Mouse (Mus musculus) intestine, postnatal 0 days (tissue): ENCODE measurements around the gene Ilvbl. TPM values are rescaled to one million over a fixed set of nuclear protein-coding genes. Genes with fewer than 3 reads are reported as not detected.
"Not testable (repeated sequence)": the region's sequence is repeated elsewhere in the genome, so short reads cannot be mapped to it uniquely, and the experiment has no call there.

Source experiments
- ATAC-seq: fragments of 200-750 bp; cut with Nextera tagmentation; 2 replicates; pipeline ENCODE4 v1.8.0; 2017; ENCODE audit warnings: mild to moderate bottlenecking, moderate TSS enrichment, moderate library complexity
- H3K27ac ChIP-seq: fragments of 300-500 bp; sonication (generic); 2 replicates; pipeline ENCODE4 v1.5.1; 2014; ENCODE audit warnings: mild to moderate bottlenecking, low read depth, low read length, moderate library complexity
- H3K27me3 ChIP-seq: fragments of 300-500 bp; sonication (generic); replicated peaks from 2 replicates; pipeline ENCODE4 v1.6.1; 2014; ENCODE audit warnings: low read length, mixed read lengths; ENCODE audit not compliant: control insufficient read depth, insufficient read depth
- H3K36me3 ChIP-seq: fragments of 300-500 bp; sonication (generic); 2 replicates; pipeline ENCODE4 v1.6.1; 2014; ENCODE audit warnings: mild to moderate bottlenecking, moderate library complexity; ENCODE audit not compliant: control insufficient read depth, insufficient read depth
- H3K4me1 ChIP-seq: fragments of 300-500 bp; sonication (generic); replicated peaks from 2 replicates; pipeline ENCODE4 v1.6.1; 2014; ENCODE audit warnings: antibody characterized with exemption, low read length, mixed read lengths; ENCODE audit not compliant: control insufficient read depth, insufficient read depth
- H3K4me2 ChIP-seq: fragments of 300-500 bp; sonication (generic); replicated peaks from 2 replicates; pipeline ENCODE4 v1.6.1; 2014; ENCODE audit warnings: low read depth, mild to moderate bottlenecking, moderate library complexity
- H3K4me3 ChIP-seq: fragments of 300-500 bp; sonication (generic); 2 replicates; pipeline ENCODE4 v1.5.1; 2014; ENCODE audit warnings: low read depth, low read length
- H3K9ac ChIP-seq: fragments of 300-500 bp; sonication (generic); 2 replicates; pipeline ENCODE4 v1.6.1; 2014; ENCODE audit warnings: mild to moderate bottlenecking, low read depth, low read length
- H3K9me3 ChIP-seq: fragments of 300-500 bp; sonication (generic); 2 replicates; pipeline ENCODE4 v1.6.1; 2016; ENCODE audit warnings: mixed run types; ENCODE audit not compliant: control insufficient read depth
- CTCF ChIP-seq: sonication (generic); IDR thresholded peaks from 2 replicates; pipeline ENCODE4 v1.5.1; 2016; ENCODE audit warnings: low read depth, mild to moderate bottlenecking, control low read depth, antibody characterized with exemption, moderate library complexity
- WGBS: fragments of 180-500 bp; shearing (Covaris S2); extraction: QIAGEN DNeasy Blood & Tissue Kit; methylation state at CpG from one replicate; pipeline ENCODE4 v1.1.7; 2014; 5-methylcytosine and 5-hydroxymethylcytosine counted together
- polyA plus RNA-seq: library from polyadenylated mRNA; unstranded; fragments of >200 nt; fragmentation: Nextera tagmentation; extraction: Ambion mirVana; gene quantifications from 2 replicates; pipeline ENCODE4 v1.2.1, GENCODE M21; 2015

Ilvbl gene
- polyA plus RNA-seq = 92.8 and 96.8 TPM in 2 replicates

DNA sequence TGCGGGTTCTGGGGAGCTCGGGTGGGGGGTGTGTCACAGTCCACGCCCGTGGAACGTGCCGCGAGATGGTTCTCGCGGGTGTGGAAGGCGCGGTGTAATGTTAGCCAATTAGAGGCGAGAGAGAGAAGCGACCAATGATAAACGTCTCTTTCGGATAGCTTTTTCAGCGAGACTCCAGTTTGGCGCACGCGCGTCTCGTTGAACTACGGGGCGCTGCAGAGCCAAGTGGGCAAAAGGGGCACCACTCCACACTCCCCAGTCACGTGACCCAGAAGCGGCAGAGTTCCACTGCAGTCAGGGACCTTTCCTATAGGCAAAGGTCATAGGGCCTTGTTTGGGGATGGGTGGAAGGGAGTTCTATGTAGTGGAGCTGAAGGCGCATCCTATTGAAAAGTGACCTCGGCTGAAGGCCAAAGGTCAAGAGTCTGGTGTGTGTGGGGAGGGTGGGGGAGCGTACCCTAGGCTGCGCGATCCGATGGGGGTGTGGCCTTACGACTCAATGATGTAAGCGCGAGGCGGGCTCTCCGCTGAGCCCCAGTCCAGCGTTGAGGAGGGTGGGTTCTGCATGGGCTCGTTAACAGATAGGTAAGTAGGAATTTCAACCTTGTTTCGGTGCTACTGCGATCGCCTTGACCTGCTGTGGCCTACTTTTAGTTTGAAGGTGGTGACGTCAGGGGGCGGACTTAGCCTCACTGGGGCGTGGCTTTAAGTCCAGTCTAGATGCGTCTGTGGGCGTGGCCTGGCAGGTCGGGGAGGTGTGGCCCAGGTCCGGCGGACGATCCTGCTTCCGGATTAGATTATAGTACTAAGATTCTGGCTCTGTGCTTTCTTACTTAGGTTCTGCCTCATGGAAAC is at the start of gene Ilvbl:
TSS of gene Ilvbl (plus strand) at position 97 of the 855 bp plus-strand sequence.
- peak; percentile 91 for ATAC-seq
- no peaks in the 10 kb centered on the region for H3K27me3 ChIP-seq
- H3K9me3 ChIP-seq = no peaks in the 10 kb centered on the region
- H3K4me1 ChIP-seq = no peaks in the 10 kb centered on the region
- TF ChIP-seq CTCF = peak; percentile 52
- H3K4me3 ChIP-seq = peak within 1 kb of the TSS; percentile 65
- H3K36me3 ChIP-seq = peaks cover 31% of the 10 kb centered on the region
- H3K27ac ChIP-seq = peak within 1 kb of the TSS; percentile 97
- H3K4me2 ChIP-seq = peak within 1 kb of the TSS; percentile 86
- under 1% methylated on average over 51 of the region's 51 CpGs for WGBS
- peak within 1 kb of the TSS; percentile 85 for H3K9ac ChIP-seq

DNA sequence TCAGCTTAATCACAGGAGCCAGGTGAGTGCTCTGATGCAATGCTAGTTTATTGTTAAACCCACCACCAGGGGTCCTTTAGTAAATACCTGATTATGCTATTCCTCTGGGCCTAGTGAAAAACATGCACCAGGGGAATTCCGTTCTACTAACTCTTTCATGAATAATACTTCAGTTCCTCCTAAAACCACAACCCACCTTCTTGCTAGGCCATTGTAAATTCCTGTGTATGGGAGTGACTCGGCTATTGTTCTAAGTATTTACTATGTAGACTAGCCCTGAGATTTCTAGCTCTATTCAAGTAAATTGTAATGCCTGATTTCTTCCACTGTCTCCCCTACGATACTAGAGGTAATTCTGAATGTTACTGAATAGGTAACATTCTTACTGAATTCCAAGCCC is 49.1 kb upstream of the Ilvbl start:
- 48% methylated on average over 3 of the region's 3 CpGs for WGBS
- not testable (repeated sequence) for H3K4me2 ChIP-seq, ATAC-seq, H3K4me1 ChIP-seq, H3K4me3 ChIP-seq, H3K27me3 ChIP-seq, H3K9me3 ChIP-seq, H3K36me3 ChIP-seq, H3K9ac ChIP-seq, H3K27ac ChIP-seq

DNA sequence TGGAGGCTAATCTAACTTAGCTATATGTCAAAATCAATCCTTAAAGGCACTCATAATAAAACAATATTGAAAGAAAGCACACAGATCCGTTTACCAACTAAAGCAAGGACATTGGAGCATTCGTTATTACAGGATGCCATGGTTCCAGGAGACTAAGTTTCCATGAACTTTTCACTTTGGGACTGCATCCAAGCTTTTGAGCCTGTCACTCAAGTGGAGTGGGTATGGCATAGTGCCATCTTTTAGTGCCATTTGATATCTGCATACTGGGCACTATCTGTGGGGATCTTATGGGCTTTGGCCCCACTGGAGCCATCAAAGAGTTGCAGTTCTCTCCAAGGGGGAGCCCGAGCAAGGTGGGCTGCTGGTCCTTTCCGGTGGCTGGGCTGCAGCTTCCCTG is 48.6 kb upstream of the Ilvbl start:
- no peak overlapping the region for H3K9ac ChIP-seq
- no peaks in the 10 kb centered on the region for H3K27me3 ChIP-seq
- ATAC-seq = no peak
- H3K4me2 ChIP-seq = no peak overlapping the region
- WGBS = 66% methylated on average over 4 of the region's 4 CpGs
- H3K9me3 ChIP-seq = no peaks in the 10 kb centered on the region
- no peaks in the 10 kb centered on the region for H3K4me1 ChIP-seq
- no peak overlapping the region for H3K27ac ChIP-seq
- H3K36me3 ChIP-seq = no peaks in the 10 kb centered on the region
- H3K4me3 ChIP-seq = no peak overlapping the region
- TF ChIP-seq CTCF = no peak

DNA sequence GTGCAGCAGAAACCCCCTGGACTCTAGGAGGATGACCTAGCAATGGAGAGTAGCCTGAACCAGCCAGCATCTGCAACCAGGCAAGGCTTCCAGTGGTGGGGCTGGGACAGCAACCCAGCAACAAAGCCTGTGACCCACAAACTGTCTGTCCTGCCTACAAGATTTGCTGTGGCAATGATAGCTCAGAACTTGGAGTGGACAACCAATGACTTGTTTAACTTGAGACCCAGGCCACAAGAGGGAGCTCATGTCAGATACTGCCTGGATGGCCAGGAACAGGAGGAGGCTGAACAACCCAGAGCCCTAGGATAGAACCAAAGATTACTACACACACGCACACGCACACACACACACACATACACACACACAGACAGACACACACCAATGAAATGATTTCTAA is 33.2 kb upstream of the Ilvbl start:
- H3K9ac ChIP-seq = no peak overlapping the region
- 69% methylated on average over 2 of the region's 2 CpGs for WGBS
- H3K4me3 ChIP-seq = no peak overlapping the region
- ATAC-seq = no peak
- H3K36me3 ChIP-seq = no peaks in the 10 kb centered on the region
- H3K4me1 ChIP-seq = no peaks in the 10 kb centered on the region
- no peak overlapping the region for H3K4me2 ChIP-seq
- H3K9me3 ChIP-seq = no peaks in the 10 kb centered on the region
- no peaks in the 10 kb centered on the region for H3K27me3 ChIP-seq
- no peak overlapping the region for H3K27ac ChIP-seq
- peak; percentile 71 for TF ChIP-seq CTCF

DNA sequence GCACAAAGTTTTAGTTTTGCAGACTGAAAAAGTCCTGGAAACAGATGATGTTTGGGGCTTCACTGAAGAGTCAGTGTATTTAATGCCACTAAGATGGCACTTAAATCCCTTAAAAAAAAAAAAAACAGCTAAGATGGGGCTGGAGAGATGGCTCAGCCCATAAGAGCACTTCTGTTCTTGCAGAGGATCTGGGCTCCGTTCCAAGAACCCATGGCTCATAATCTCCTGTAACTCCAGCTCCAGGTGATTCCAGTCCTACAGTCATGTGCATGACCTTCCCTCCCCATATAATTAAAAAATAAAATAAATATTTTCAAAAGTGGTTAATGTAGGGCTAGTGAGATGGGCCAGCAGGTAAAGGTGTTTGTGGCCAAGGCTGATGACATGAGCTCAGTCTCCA is 9.1 kb upstream of the Ilvbl start:
- WGBS = 80% methylated on average over 1 of the region's 1 CpGs
- H3K27me3 ChIP-seq = no peaks in the 10 kb centered on the region

DNA sequence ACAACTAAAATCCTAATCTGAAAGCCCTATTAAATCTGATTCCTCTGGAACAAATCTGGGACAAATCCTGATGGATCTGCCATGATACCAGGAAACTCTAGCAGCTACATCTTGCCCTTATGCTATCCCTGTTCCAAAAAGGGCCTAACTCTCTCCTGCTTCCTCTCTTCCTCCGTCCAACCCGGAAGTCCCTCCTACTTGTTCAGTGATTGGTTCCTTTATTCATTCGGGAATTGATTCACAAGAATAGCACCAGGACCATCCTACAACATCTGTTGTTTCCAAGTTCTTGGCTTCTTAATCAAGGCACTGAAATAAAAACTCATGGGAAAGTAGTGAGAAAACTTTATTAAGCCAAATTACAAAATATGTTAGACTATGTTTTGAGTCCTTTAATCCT is 5.0 kb upstream of the Ilvbl start:
- no peaks in the 10 kb centered on the region for H3K4me1 ChIP-seq
- no peaks in the 10 kb centered on the region for H3K36me3 ChIP-seq
- H3K4me2 ChIP-seq = no peak overlapping the region
- H3K4me3 ChIP-seq = no peak overlapping the region
- no peak overlapping the region for H3K9ac ChIP-seq
- 84% methylated on average over 3 of the region's 3 CpGs for WGBS
- H3K27me3 ChIP-seq = no peaks in the 10 kb centered on the region
- TF ChIP-seq CTCF = no peak
- no peaks in the 10 kb centered on the region for H3K9me3 ChIP-seq
- ATAC-seq = no peak
- no peak overlapping the region for H3K27ac ChIP-seq

More for the DNA sequence above, 9.1 kb upstream of the Ilvbl start:
- TF ChIP-seq CTCF = no peak
- Histone ChIP-seq H3K36me3 (no peaks in the 10 kb centered on the region), H3K4me1 (no peaks in the 10 kb centered on the region), H3K27ac (no peak overlapping the region), H3K4me2 (no peak overlapping the region), H3K9ac (no peak overlapping the region), H3K9me3 (no peaks in the 10 kb centered on the region), H3K4me3 (no peak overlapping the region)
- no peak for ATAC-seq
